Mouse (Mus musculus) thymus, adult 2 months (tissue): ENCODE data around the gene Gpr152.

Source experiments
- CTCF ChIP-seq: fragments of 200-500 bp; IDR thresholded peaks from 2 replicates; pipeline ENCODE4 v1.5.1; 2012; ENCODE audit warnings: mild to moderate bottlenecking, control low read depth, low read length, moderate library complexity, borderline replicate concordance; ENCODE audit not compliant: control insufficient read depth, poor library complexity, insufficient read depth; ENCODE audit errors: extremely low read depth
- POLR2A ChIP-seq: fragments of 200-500 bp; IDR thresholded peaks from 2 replicates; pipeline ENCODE4 v1.6.1; 2012; ENCODE audit warnings: mild to moderate bottlenecking, low read length, control low read depth, moderate library complexity; ENCODE audit not compliant: control insufficient read depth, poor library complexity, insufficient read depth; ENCODE audit errors: extremely low read depth

- TF ChIP-seq POLR2A (no peak), CTCF (no peak)
Measured at GRCm38 (mm10) chr19:4140147-4140546, 560 bp downstream of the Gpr152 start.
